Mouse (Mus musculus): ENCODE data around the gene Ctdnep1. TPM values are rescaled to one million over a fixed set of nuclear protein-coding genes. Genes with fewer than 3 reads are reported as not detected.

Gene Ctdnep1
- polyA plus RNA-seq, 1 experiment from 2014 or later = 24.4 TPM

DNA sequence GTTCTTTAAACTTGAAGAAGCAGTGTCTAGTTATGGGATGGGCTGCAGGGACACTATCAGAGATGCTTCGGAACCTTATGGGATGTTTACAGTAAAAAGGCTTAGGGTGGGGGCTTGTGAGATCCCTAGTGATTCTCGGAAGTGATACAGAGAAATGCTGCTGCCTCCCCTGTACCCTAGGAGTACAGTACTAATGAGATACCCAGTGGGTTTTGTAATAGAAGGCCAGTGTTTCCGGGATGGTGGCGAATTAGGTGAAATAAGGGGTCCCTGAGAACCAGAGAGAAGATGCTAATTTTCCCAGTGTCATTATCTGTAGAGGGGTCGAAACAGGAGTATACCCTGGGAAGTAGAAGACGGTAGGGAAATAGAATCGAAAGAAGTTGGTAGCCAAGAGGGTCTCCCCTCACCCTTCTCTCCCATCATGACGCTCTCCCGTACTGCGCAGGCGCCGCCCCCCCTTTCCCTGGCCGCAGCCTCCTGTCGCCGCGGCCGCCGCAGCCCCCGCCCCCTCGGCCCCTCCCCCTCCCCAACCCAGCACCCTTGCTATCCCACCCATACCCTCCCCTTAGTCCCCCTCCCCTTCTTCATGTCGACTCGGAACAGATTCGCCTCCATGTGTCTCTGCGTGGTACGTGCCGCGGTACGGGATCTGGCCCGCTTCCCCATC lies 42.7 kb downstream of the Ctdnep1 start:
- no peaks in the 10 kb centered on the region for H3K9me3 ChIP-seq (replicated peaks; ENCODE audit: control insufficient read depth, low read length, poor library complexity, severe bottlenecking)
- no peaks in the 10 kb centered on the region for H3K27me3 ChIP-seq (ENCODE audit: control insufficient read depth, insufficient read depth, low read depth, low read length)
- H3K9ac ChIP-seq (ENCODE audit: low read depth, low read length) = peak overlapping the region; percentile 66
- no peaks in the 10 kb centered on the region for H3K36me3 ChIP-seq (ENCODE audit: control insufficient read depth, insufficient read depth, low read length)
- 4% methylated on average over 26 of the region's 29 CpGs for WGBS
- H3K27ac ChIP-seq (ENCODE audit: low read length) = peak overlapping the region; percentile 63
- peak overlapping the region; percentile 73 for H3K4me2 ChIP-seq (ENCODE audit: low read length)
- H3K4me3 ChIP-seq (ENCODE audit: low read depth, low read length) = peak overlapping the region; percentile 42
- H3K4me1 ChIP-seq (ENCODE audit: control insufficient read depth, insufficient read depth, low read length) = peaks cover 80% of the 10 kb centered on the region
- no peak for ATAC-seq

- peak overlapping the region; percentile 73 for H3K4me2 ChIP-seq (ENCODE audit: low read length)
- no peaks in the 10 kb centered on the region for H3K9me3 ChIP-seq (replicated peaks; ENCODE audit: control insufficient read depth, low read length, poor library complexity, severe bottlenecking)
- H3K27me3 ChIP-seq (ENCODE audit: control insufficient read depth, insufficient read depth, low read depth, low read length) = no peaks in the 10 kb centered on the region
- ATAC-seq = no peak
- H3K27ac ChIP-seq (ENCODE audit: low read length) = peak overlapping the region; percentile 63
- no peaks in the 10 kb centered on the region for H3K36me3 ChIP-seq (ENCODE audit: control insufficient read depth, insufficient read depth, low read length)
- 7% methylated on average over 6 of the region's 6 CpGs for WGBS
- peak overlapping the region; percentile 42 for H3K4me3 ChIP-seq (ENCODE audit: low read depth, low read length)
- H3K9ac ChIP-seq (ENCODE audit: low read depth, low read length) = peak overlapping the region; percentile 66
- H3K4me1 ChIP-seq (ENCODE audit: control insufficient read depth, insufficient read depth, low read length) = peaks cover 84% of the 10 kb centered on the region
Observed at GRCm38 (mm10) chr11:70024151-70024514, 43.2 kb downstream of the Ctdnep1 start.

DNA sequence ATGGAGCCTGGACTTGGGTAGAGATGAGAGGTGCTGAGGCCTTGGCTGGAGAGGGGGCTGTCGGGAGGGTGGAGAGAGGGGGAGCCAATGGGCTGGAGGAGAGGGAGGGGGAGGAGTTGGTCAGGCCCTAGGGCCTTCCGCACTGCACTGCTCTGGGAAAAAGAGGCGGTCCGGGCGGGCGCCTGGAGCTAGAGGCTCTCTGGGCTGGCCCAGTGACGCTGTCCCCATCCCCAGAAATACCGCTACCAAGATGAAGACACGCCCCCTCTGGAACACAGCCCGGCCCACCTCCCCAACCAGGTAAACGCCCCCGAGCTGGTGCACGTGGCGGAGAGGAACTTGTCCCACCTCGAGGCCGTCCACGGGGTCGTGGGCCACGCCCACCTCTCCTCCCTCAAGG lies 45.7 kb downstream of the Ctdnep1 start:
- Histone ChIP-seq H3K9ac (ENCODE audit: low read depth, low read length) (peak overlapping the region; percentile 59), H3K27ac (ENCODE audit: low read length) (peak overlapping the region; percentile 95), H3K36me3 (ENCODE audit: control insufficient read depth, insufficient read depth, low read length) (peaks cover 10% of the 10 kb centered on the region), H3K9me3 (replicated peaks; ENCODE audit: control insufficient read depth, low read length, poor library complexity, severe bottlenecking) (no peaks in the 10 kb centered on the region), H3K4me2 (ENCODE audit: low read length) (peak overlapping the region; percentile 68), H3K4me3 (ENCODE audit: low read depth, low read length) (peak overlapping the region; percentile 18), H3K4me1 (ENCODE audit: control insufficient read depth, insufficient read depth, low read length) (peaks cover 79% of the 10 kb centered on the region), H3K27me3 (ENCODE audit: control insufficient read depth, insufficient read depth, low read depth, low read length) (no peaks in the 10 kb centered on the region)
- WGBS = 2% methylated on average over 19 of the region's 19 CpGs
- ATAC-seq = no peak

- no peak for ATAC-seq
- Histone ChIP-seq H3K27ac (ENCODE audit: low read length) (peak overlapping the region; percentile 95), H3K4me1 (ENCODE audit: control insufficient read depth, insufficient read depth, low read length) (peaks cover 75% of the 10 kb centered on the region), H3K9ac (ENCODE audit: low read depth, low read length) (peak overlapping the region; percentile 59), H3K27me3 (ENCODE audit: control insufficient read depth, insufficient read depth, low read depth, low read length) (no peaks in the 10 kb centered on the region), H3K36me3 (ENCODE audit: control insufficient read depth, insufficient read depth, low read length) (peaks cover 17% of the 10 kb centered on the region), H3K9me3 (replicated peaks; ENCODE audit: control insufficient read depth, low read length, poor library complexity, severe bottlenecking) (no peaks in the 10 kb centered on the region), H3K4me3 (ENCODE audit: low read depth, low read length) (peak overlapping the region; percentile 18), H3K4me2 (ENCODE audit: low read length) (peak overlapping the region; percentile 68)
- WGBS = 26% methylated on average over 9 of the region's 9 CpGs
Observed at GRCm38 (mm10) chr11:70027397-70027796, 46.4 kb downstream of the Ctdnep1 start.

- Histone ChIP-seq H3K27ac (ENCODE audit: low read length) (peak overlapping the region; percentile 95), H3K9ac (ENCODE audit: low read depth, low read length) (peak overlapping the region; percentile 59), H3K4me1 (ENCODE audit: control insufficient read depth, insufficient read depth, low read length) (peaks cover 63% of the 10 kb centered on the region), H3K9me3 (replicated peaks; ENCODE audit: control insufficient read depth, low read length, poor library complexity, severe bottlenecking) (no peaks in the 10 kb centered on the region), H3K4me3 (ENCODE audit: low read depth, low read length) (peak overlapping the region; percentile 36), H3K36me3 (ENCODE audit: control insufficient read depth, insufficient read depth, low read length) (peaks cover 17% of the 10 kb centered on the region), H3K4me2 (ENCODE audit: low read length) (peak overlapping the region; percentile 68), H3K27me3 (ENCODE audit: control insufficient read depth, insufficient read depth, low read depth, low read length) (no peaks in the 10 kb centered on the region)
- WGBS = 21% methylated on average over 12 of the region's 12 CpGs
- ATAC-seq = peak; percentile 12; the same call in 1 of the 2 replicates
Observed at GRCm38 (mm10) chr11:70028401-70029129, 47.6 kb downstream of the Ctdnep1 start.

DNA sequence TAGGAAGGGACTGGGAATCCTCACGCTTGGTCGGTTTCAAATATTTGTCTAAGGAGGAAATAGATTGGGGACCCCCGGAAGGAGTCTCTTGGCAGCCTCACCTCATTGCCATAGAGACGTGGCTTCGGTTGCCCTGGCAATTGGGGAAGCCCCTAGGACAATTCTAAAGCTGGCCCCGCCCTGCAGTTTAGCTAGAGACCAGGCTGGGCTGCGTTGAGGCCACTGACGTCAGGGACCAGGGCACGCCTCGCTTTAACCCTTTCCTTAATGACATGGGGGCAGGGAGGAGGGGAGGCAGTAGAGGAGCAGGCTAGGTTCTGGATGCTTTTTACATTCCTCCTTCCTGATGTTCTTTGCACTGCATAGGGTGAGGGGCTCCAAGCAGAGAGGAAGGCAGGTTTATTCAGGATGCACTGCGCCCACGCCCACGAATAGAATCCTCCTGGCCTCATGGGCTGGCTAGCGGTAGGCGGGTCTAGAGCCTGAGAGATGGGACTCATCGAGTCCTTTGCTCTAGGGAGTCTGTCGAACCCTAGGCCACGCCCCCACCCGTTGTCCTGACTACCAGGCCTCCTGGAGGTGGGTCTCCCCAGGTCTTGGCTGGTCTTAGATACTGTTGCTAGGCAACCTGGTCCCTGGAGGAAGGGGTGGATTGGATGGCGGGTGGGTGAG lies 48.3 kb downstream of the Ctdnep1 start:
- no peaks in the 10 kb centered on the region for H3K27me3 ChIP-seq (ENCODE audit: control insufficient read depth, insufficient read depth, low read depth, low read length)
- H3K9ac ChIP-seq (ENCODE audit: low read depth, low read length) = peak overlapping the region; percentile 59
- peak overlapping the region; percentile 95 for H3K27ac ChIP-seq (ENCODE audit: low read length)
- H3K9me3 ChIP-seq (replicated peaks; ENCODE audit: control insufficient read depth, low read length, poor library complexity, severe bottlenecking) = no peaks in the 10 kb centered on the region
- peaks cover 17% of the 10 kb centered on the region for H3K36me3 ChIP-seq (ENCODE audit: control insufficient read depth, insufficient read depth, low read length)
- peak overlapping the region; percentile 36 for H3K4me3 ChIP-seq (ENCODE audit: low read depth, low read length)
- peak; percentile 94 for ATAC-seq
- peak overlapping the region; percentile 68 for H3K4me2 ChIP-seq (ENCODE audit: low read length)
- peaks cover 56% of the 10 kb centered on the region for H3K4me1 ChIP-seq (ENCODE audit: control insufficient read depth, insufficient read depth, low read length)
- 1% methylated on average over 20 of the region's 20 CpGs for WGBS

DNA sequence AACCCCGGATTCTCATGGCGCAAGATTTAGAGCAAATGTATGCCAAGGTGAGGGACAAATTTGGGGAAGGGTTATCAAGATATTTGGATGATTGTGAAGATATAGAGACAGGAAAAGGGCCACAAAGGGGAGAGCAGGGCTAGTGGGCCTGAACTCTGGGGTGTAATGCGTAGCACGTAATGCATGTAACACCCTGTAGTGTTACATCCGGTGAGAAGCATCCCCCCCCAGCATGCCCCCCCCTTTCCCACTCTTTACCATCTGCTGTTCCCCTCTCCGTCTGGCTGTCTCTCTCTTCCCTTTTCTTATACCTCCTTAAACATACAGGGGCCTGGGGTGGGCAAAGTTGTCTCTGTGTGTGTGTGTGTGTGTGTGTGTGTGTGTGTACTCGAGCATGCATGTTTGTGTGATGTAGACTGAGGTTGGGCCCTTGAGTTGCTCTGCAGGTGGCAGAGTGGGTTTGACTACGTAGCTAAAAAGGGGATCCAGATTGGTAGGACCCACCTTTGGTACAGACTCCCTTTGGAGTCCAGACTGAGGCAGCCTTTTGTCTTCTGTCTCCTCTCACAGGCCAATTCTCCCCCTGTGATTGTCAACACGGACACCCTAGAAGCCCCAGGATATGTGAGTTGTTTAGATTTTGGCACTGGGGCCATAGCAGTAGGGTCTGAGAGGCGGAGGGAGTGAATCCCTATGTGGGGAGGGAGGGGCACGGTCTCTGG lies 49.0 kb downstream of the Ctdnep1 start:
- H3K4me3 ChIP-seq (ENCODE audit: low read depth, low read length) = peak overlapping the region; percentile 36
- ATAC-seq = peak; percentile 47
- peak overlapping the region; percentile 59 for H3K9ac ChIP-seq (ENCODE audit: low read depth, low read length)
- no peaks in the 10 kb centered on the region for H3K27me3 ChIP-seq (ENCODE audit: control insufficient read depth, insufficient read depth, low read depth, low read length)
- H3K27ac ChIP-seq (ENCODE audit: low read length) = peak overlapping the region; percentile 95
- peak overlapping the region; percentile 68 for H3K4me2 ChIP-seq (ENCODE audit: low read length)
- H3K4me1 ChIP-seq (ENCODE audit: control insufficient read depth, insufficient read depth, low read length) = peaks cover 49% of the 10 kb centered on the region
- 13% methylated on average over 11 of the region's 11 CpGs for WGBS
- H3K36me3 ChIP-seq (ENCODE audit: control insufficient read depth, insufficient read depth, low read length) = peaks cover 17% of the 10 kb centered on the region
- H3K9me3 ChIP-seq (replicated peaks; ENCODE audit: control insufficient read depth, low read length, poor library complexity, severe bottlenecking) = no peaks in the 10 kb centered on the region

- Histone ChIP-seq H3K27ac (ENCODE audit: low read length) (peak overlapping the region; percentile 95), H3K36me3 (ENCODE audit: control insufficient read depth, insufficient read depth, low read length) (peaks cover 17% of the 10 kb centered on the region), H3K4me2 (ENCODE audit: low read length) (peak overlapping the region; percentile 68), H3K9ac (ENCODE audit: low read depth, low read length) (peak overlapping the region; percentile 59; the same call in 1 of the 2 replicates), H3K4me1 (ENCODE audit: control insufficient read depth, insufficient read depth, low read length) (peaks cover 41% of the 10 kb centered on the region), H3K27me3 (ENCODE audit: control insufficient read depth, insufficient read depth, low read depth, low read length) (no peaks in the 10 kb centered on the region), H3K4me3 (ENCODE audit: low read depth, low read length) (peak overlapping the region; percentile 36; the same call in 1 of the 2 replicates), H3K9me3 (replicated peaks; ENCODE audit: control insufficient read depth, low read length, poor library complexity, severe bottlenecking) (no peaks in the 10 kb centered on the region)
- WGBS = 85% methylated on average over 28 of the region's 28 CpGs
- ATAC-seq = no peak
Observed at GRCm38 (mm10) chr11:70030651-70031320, 49.8 kb downstream of the Ctdnep1 start.
